Mouse (Mus musculus): ENCODE data around the gene Tssk6. TPM values are rescaled to one million over a fixed set of nuclear protein-coding genes. Genes with fewer than 3 reads are reported as not detected.

The Tssk6 gene
- total RNA-seq (2014; rRNA removed) (not detected in 2 replicates), polyA plus RNA-seq (2012; rRNA removed) (0.09 TPM in 1 of 2 replicates, not detected in the other)

DNA sequence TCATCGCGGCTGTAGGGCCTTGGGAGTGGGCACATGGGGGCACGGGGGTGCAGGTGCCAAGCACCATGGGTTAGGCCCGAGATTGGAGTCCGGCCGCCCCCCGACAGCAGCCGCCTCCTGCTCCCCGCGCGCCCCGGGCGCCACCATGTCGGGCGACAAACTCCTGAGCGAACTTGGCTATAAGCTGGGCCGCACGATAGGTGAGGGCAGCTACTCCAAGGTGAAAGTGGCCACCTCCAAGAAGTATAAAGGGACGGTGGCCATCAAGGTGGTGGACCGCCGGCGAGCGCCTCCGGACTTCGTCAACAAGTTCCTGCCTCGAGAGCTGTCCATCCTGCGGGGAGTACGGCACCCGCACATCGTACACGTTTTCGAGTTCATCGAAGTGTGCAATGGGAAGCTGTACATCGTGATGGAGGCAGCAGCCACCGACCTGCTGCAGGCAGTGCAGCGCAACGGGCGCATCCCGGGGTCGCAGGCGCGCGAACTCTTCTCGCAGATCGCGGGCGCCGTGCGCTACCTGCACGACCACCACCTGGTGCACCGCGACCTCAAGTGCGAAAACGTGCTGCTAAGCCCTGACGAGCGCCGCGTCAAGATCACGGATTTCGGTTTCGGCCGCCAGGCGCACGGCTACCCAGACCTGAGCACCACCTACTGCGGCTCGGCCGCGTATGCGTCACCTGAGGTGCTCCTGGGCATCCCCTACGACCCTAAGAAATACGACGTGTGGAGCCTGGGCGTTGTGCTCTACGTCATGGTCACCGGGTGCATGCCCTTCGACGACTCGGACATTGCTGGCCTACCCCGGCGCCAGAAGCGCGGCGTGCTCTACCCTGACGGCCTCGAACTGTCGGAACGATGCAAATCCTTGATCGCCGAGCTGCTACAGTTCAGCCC, at the start of gene Tssk6, which contains the start of the genes Ndufa13 and Yjefn3:
Gene Tssk6 (plus strand): TSS at position 22 of the 900 bp plus-strand sequence.
Gene Ndufa13 (minus strand): TSS at position 396 of the 900 bp plus-strand sequence.
Gene Yjefn3 (minus strand): TSS at position 550 of the 900 bp plus-strand sequence.
- peaks cover 13% of the 10 kb centered on the region for H3K79me2 ChIP-seq (ENCODE audit: control insufficient read depth, insufficient read depth, low read length)
- peaks cover 18% of the 10 kb centered on the region for H3K4me1 ChIP-seq (ENCODE audit: control insufficient read depth, insufficient read depth, low read length)
- WGBS = 10% methylated on average over 89 of the region's 89 CpGs
- peak within 1 kb of the TSS; percentile 93 for H3K4me3 ChIP-seq (ENCODE audit: insufficient read depth, low read depth, low read length)
- no peaks in the 10 kb centered on the region for H3K36me3 ChIP-seq (ENCODE audit: control insufficient read depth, insufficient read depth, low read length)
- H3K9ac ChIP-seq (ENCODE audit: low read depth, low read length) = peak within 1 kb of the TSS; percentile 86
- H3K27ac ChIP-seq (replicated peaks; ENCODE audit: insufficient read depth, low read depth, low read length) = peak within 1 kb of the TSS; percentile 89
- TF ChIP-seq CTCF (IDR thresholded peaks at IDR 0.05; ENCODE audit: low read depth, low read length) = 0 out of 2 replicates have a peak, but pooled peaks have one; percentile 1
- no peak for TF ChIP-seq POLR2A (IDR thresholded peaks at IDR 0.05; ENCODE audit: extremely low read depth, insufficient read depth, low read length)
- H3K27me3 ChIP-seq (ENCODE audit: control insufficient read depth, insufficient read depth, low read length) = no peaks in the 10 kb centered on the region
- DNase-seq (ENCODE audit: extremely low read depth, low read depth, low spot score) = no peak

DNA sequence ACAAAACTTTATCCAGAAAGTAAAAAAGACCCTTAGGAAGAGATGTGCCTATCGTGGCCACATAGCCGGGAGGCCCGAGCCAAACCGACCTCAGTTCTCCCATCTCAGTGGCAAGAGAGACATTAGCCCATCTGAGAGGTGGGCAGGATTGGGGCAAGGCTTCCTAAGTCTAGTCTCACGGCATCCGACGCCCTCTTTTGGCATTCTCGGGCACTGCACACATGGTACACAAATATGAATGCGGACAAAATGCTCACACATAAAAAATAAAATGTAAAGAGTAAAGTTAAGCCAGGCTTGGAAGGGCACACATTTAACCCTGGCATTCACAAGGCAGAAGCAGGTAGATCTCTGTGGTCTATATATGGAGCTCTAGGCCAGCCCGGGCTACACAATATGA, 48.1 kb upstream of the Tssk6 start:
- no peaks in the 10 kb centered on the region for H3K36me3 ChIP-seq (ENCODE audit: control insufficient read depth, insufficient read depth, low read length)
- no peak overlapping the region for H3K4me3 ChIP-seq (ENCODE audit: insufficient read depth, low read depth, low read length)
- DNase-seq (ENCODE audit: extremely low read depth, low read depth, low spot score) = no peak
- TF ChIP-seq CTCF (IDR thresholded peaks at IDR 0.05; ENCODE audit: low read depth, low read length) (no peak), POLR2A (IDR thresholded peaks at IDR 0.05; ENCODE audit: extremely low read depth, insufficient read depth, low read length) (no peak)
- no peaks in the 10 kb centered on the region for H3K27me3 ChIP-seq (ENCODE audit: control insufficient read depth, insufficient read depth, low read length)
- H3K4me1 ChIP-seq (ENCODE audit: control insufficient read depth, insufficient read depth, low read length) = no peaks in the 10 kb centered on the region
- H3K9ac ChIP-seq (ENCODE audit: low read depth, low read length) = no peak overlapping the region
- H3K27ac ChIP-seq (replicated peaks; ENCODE audit: insufficient read depth, low read depth, low read length) = no peak overlapping the region
- no peaks in the 10 kb centered on the region for H3K79me2 ChIP-seq (ENCODE audit: control insufficient read depth, insufficient read depth, low read length)
- WGBS = 91% methylated on average over 10 of the region's 10 CpGs

DNA sequence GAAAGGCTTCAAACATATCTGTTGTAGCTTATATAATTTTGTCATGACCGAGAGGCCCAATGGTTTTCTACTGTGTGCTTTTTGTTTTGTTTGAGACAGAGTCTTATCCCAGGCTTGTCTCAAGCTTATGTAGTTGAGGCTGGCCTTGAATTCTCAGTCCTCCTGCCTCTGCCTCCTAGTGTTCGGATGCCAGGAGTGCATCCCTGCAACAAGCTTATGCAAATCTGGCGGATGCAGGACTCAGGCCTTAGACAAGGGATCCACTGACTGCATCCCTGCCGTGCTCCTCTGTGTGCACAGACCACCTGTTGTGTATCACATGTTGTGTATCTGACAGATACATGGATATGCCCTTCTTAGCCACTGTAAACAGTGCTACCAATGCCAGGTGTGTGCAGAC, 41.2 kb upstream of the Tssk6 start:
- WGBS = 75% methylated on average over 4 of the region's 4 CpGs
- Histone ChIP-seq H3K9ac (ENCODE audit: low read depth, low read length) (no peak overlapping the region), H3K27ac (replicated peaks; ENCODE audit: insufficient read depth, low read depth, low read length) (no peak overlapping the region), H3K4me3 (ENCODE audit: insufficient read depth, low read depth, low read length) (no peak overlapping the region), H3K4me1 (ENCODE audit: control insufficient read depth, insufficient read depth, low read length) (no peaks in the 10 kb centered on the region), H3K79me2 (ENCODE audit: control insufficient read depth, insufficient read depth, low read length) (no peaks in the 10 kb centered on the region), H3K36me3 (ENCODE audit: control insufficient read depth, insufficient read depth, low read length) (no peaks in the 10 kb centered on the region), H3K27me3 (ENCODE audit: control insufficient read depth, insufficient read depth, low read length) (no peaks in the 10 kb centered on the region)
- no peak for DNase-seq (ENCODE audit: extremely low read depth, low read depth, low spot score)
- no peak for TF ChIP-seq POLR2A (IDR thresholded peaks at IDR 0.05; ENCODE audit: extremely low read depth, insufficient read depth, low read length)
- peak; percentile 39; the same call in 1 of the 2 replicates for TF ChIP-seq CTCF (IDR thresholded peaks at IDR 0.05; ENCODE audit: low read depth, low read length)

DNA sequence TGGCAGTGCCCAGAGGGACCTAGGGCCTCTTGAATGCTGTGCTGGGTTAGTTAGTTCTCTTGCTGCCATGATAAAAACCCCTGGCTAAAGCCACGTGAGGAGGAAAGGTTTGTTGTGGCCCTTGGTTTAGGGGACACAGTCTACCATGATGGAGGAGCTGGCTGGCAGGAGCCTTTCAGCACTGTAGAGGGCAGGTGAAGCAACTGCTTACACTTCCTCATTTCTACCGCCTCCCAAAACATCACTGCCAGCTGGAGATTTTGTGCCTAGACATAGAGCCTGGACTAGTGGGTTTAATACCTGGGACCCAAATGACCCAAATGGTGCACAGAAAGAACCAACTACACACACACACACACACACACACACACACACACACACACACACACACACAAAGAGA, 40.7 kb upstream of the Tssk6 start:
- Histone ChIP-seq H3K36me3 (ENCODE audit: control insufficient read depth, insufficient read depth, low read length) (no peaks in the 10 kb centered on the region), H3K79me2 (ENCODE audit: control insufficient read depth, insufficient read depth, low read length) (no peaks in the 10 kb centered on the region), H3K9ac (ENCODE audit: low read depth, low read length) (no peak overlapping the region), H3K27ac (replicated peaks; ENCODE audit: insufficient read depth, low read depth, low read length) (no peak overlapping the region), H3K4me1 (ENCODE audit: control insufficient read depth, insufficient read depth, low read length) (no peaks in the 10 kb centered on the region), H3K4me3 (ENCODE audit: insufficient read depth, low read depth, low read length) (no peak overlapping the region), H3K27me3 (ENCODE audit: control insufficient read depth, insufficient read depth, low read length) (no peaks in the 10 kb centered on the region)
- 93% methylated on average over 2 of the region's 2 CpGs for WGBS
- no peak for DNase-seq (ENCODE audit: extremely low read depth, low read depth, low spot score)
- TF ChIP-seq CTCF (IDR thresholded peaks at IDR 0.05; ENCODE audit: low read depth, low read length) (no peak), POLR2A (IDR thresholded peaks at IDR 0.05; ENCODE audit: extremely low read depth, insufficient read depth, low read length) (no peak)

DNA sequence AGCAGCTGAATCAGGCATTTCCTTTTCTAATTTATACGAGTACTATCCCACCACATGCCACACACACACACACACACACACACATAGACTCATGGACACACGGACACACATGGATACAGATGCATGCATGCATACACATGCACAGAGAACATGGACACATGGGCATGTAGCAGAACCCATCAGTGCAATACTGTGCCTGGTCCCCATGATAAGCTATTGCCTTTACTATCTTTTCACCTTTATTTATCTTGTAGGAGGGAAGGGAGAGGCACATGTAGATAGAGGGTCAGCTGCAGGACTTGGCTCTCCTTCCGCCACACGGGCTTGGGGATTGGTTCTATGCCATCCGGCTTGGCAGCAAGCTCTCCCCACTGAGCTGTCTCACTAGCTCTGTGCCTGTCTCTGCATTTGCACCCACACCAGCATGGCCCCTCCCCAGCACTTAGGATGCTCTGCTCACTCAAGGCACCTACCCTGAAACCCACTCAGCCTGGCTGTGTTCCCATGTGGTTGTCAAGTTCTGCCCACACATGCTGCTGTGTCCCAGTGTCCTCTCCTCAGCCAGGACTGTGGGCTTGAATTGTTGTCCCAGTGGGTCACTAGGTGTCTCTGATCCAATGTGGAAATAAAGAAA, 38.5 kb upstream of the Tssk6 start:
- 85% methylated on average over 5 of the region's 5 CpGs for WGBS
- DNase-seq (ENCODE audit: extremely low read depth, low read depth, low spot score) = no peak
- no peak overlapping the region for H3K27ac ChIP-seq (replicated peaks; ENCODE audit: insufficient read depth, low read depth, low read length)
- H3K4me3 ChIP-seq (ENCODE audit: insufficient read depth, low read depth, low read length) = no peak overlapping the region
- H3K27me3 ChIP-seq (ENCODE audit: control insufficient read depth, insufficient read depth, low read length) = no peaks in the 10 kb centered on the region
- H3K4me1 ChIP-seq (ENCODE audit: control insufficient read depth, insufficient read depth, low read length) = peaks cover 3% of the 10 kb centered on the region; the same call in 1 of the 2 replicates
- H3K36me3 ChIP-seq (ENCODE audit: control insufficient read depth, insufficient read depth, low read length) = no peaks in the 10 kb centered on the region
- TF ChIP-seq CTCF (IDR thresholded peaks at IDR 0.05; ENCODE audit: low read depth, low read length) (no peak), POLR2A (IDR thresholded peaks at IDR 0.05; ENCODE audit: extremely low read depth, insufficient read depth, low read length) (no peak)
- H3K9ac ChIP-seq (ENCODE audit: low read depth, low read length) = no peak overlapping the region
- H3K79me2 ChIP-seq (ENCODE audit: control insufficient read depth, insufficient read depth, low read length) = no peaks in the 10 kb centered on the region

All from liver, adult 2 months (tissue).